ENCODE assay signal across 8 mouse cellular contexts in genomic region chr7:4865090-4865489, GRCm38 (mm10). TPM values are rescaled to one million over a fixed set of nuclear protein-coding genes. Genes with fewer than 3 reads are reported as not detected.
A peak's percentile ranks its signal among the peaks of the same experiment; 100 is the strongest.
DNase-seq lines count a peak whose midpoint lies in the region; ATAC-seq and TF ChIP-seq lines count a peak whose summit lies in the region.

No protein-coding gene starts in this region.

- peak; percentile 27 to 32 for DNase-seq in left cerebral cortex, adult 18-20 months (ENCODE audit: low spot score in 2 of 2)
- DNase-seq in left cerebral cortex, postnatal 10 days (ENCODE audit: extremely low spot score in 1 of 2, low spot score in 2 of 2): no peak
- peak; percentile 64 to 65 for DNase-seq in adrenal gland, postnatal 36 days
- DNase-seq in kidney, adult 11 months: peak; percentile 58
- peak; percentile 26 for DNase-seq in lung, adult 2 months
- DNase-seq in skeletal muscle tissue, adult 2 months (ENCODE audit: low read depth, low spot score): peak; percentile 31
- DNase-seq in frontal cortex, postnatal 25 days (ENCODE audit: low spot score in 2 of 2): no peak

- peak; percentile 36; the same call in 1 of the 2 replicates for ATAC-seq in forebrain, embryonic 12.5 days (ENCODE audit: low FRiP score)

- peak; percentile 27; the same call in 1 of the 2 replicates for TF ChIP-seq CTCF in lung, adult 2 months (IDR thresholded peaks at IDR 0.05; ENCODE audit: insufficient read depth, low read length)

- H3K27ac ChIP-seq in forebrain, embryonic 12.5 days: no peak overlapping the region

- no peak overlapping the region for H3K9ac ChIP-seq in forebrain, embryonic 12.5 days

- H3K4me2 ChIP-seq in forebrain, embryonic 12.5 days: peak overlapping the region; percentile 62

- no peaks in the 10 kb centered on the region for H3K9me3 ChIP-seq in forebrain, embryonic 12.5 days

- peaks cover 10% of the 10 kb centered on the region for H3K4me1 ChIP-seq in forebrain, embryonic 12.5 days
- H3K4me1 ChIP-seq in lung, adult 2 months (ENCODE audit: control insufficient read depth, insufficient read depth, low read length): peaks cover 3% of the 10 kb centered on the region

- no peak for TF ChIP-seq POLR2A in lung, adult 2 months (IDR thresholded peaks at IDR 0.05; ENCODE audit: borderline replicate concordance, extremely low read depth, low read depth, low read length)

- peak overlapping the region; percentile 64 for H3K4me3 ChIP-seq in forebrain, embryonic 12.5 days (replicated peaks)
- no peak overlapping the region for H3K4me3 ChIP-seq in lung, adult 2 months (replicated peaks; ENCODE audit: extremely low read depth, low read depth, low read length)

- intact Hi-C loops in left cerebral cortex, postnatal 10 days (cut with DNase I): loop anchor here (5.0 kb wide), 1 partner anchor 77 kb away; no protein-coding TSS in a partner anchor

- 58% methylated on average over 5 of the region's 5 CpGs for WGBS in forebrain, embryonic 12.5 days
- WGBS in lung, adult 2 months: 56% methylated on average over 5 of the region's 5 CpGs

- H3K27me3 ChIP-seq in forebrain, embryonic 12.5 days: no peaks in the 10 kb centered on the region

- no peaks in the 10 kb centered on the region for H3K36me3 ChIP-seq in forebrain, embryonic 12.5 days (replicated peaks)

RNA-seq across cellular contexts. Expression of gene Isoc2b, which starts 5.0 kb away (rescaled TPM):
- 1 to 10 TPM; 4.5 to 5.9 TPM for total RNA-seq in left cerebral cortex, adult 18-20 months (2021)
- total RNA-seq in left cerebral cortex, postnatal 10 days (2021): 1 to 10 TPM; 2.0 to 3.4 TPM
- 10 to 100 TPM in 1 of 2 experiments, 1 to 10 TPM in 1; 9.2 to 23.4 TPM for total RNA-seq in adrenal gland, postnatal 36 days (2021)
- 2.1 and 2.7 TPM in 2 replicates for polyA plus RNA-seq in forebrain, embryonic 12.5 days (2016; fragmentation: Nextera tagmentation; extraction: Ambion mirVana)
- polyA plus RNA-seq in lung, adult 2 months (2012; rRNA removed): 14.1 and 22.3 TPM in 2 replicates

RNA-seq across cellular contexts. Expression of gene Isoc2a, which starts 11.9 kb away (rescaled TPM):
- 10 to 100 TPM; 14.2 to 14.8 TPM for total RNA-seq in left cerebral cortex, adult 18-20 months (2021)
- total RNA-seq in left cerebral cortex, postnatal 10 days (2021): 1 to 10 TPM; 6.4 to 6.8 TPM
- total RNA-seq in adrenal gland, postnatal 36 days (2021): 10 to 100 TPM; 23.5 to 47.3 TPM
- 0.70 and 0.89 TPM in 2 replicates for polyA plus RNA-seq in forebrain, embryonic 12.5 days (2016; fragmentation: Nextera tagmentation; extraction: Ambion mirVana)
- 13.4 and 15.0 TPM in 2 replicates for polyA plus RNA-seq in lung, adult 2 months (2012; rRNA removed)

RNA-seq across cellular contexts. Expression of gene Shisa7, which starts 20.6 kb away (rescaled TPM):
- total RNA-seq in left cerebral cortex, adult 18-20 months (2021): 100 to 1,000 TPM; 102 to 115 TPM
- 100 to 1,000 TPM; 104 to 111 TPM for total RNA-seq in left cerebral cortex, postnatal 10 days (2021)
- total RNA-seq in adrenal gland, postnatal 36 days (2021): under 1 TPM; 0.86 to 0.93 TPM
- 4.0 and 4.6 TPM in 2 replicates for polyA plus RNA-seq in forebrain, embryonic 12.5 days (2016; fragmentation: Nextera tagmentation; extraction: Ambion mirVana)
- polyA plus RNA-seq in lung, adult 2 months (2012; rRNA removed): 2.5 and 3.4 TPM in 2 replicates

RNA-seq across cellular contexts. Expression of gene Gm36210, which starts 41.2 kb away (rescaled TPM):
- total RNA-seq in left cerebral cortex, adult 18-20 months (2021): under 1 TPM in 1 of 2 experiments, not detected in 1; 0.46 TPM
- total RNA-seq in left cerebral cortex, postnatal 10 days (2021): under 1 TPM; 0.26 to 0.36 TPM
- not detected for total RNA-seq in adrenal gland, postnatal 36 days (2021)
- polyA plus RNA-seq in forebrain, embryonic 12.5 days (2016; fragmentation: Nextera tagmentation; extraction: Ambion mirVana): 0.24 and 0.41 TPM in 2 replicates
- 0.15 and 0.20 TPM in 2 replicates for polyA plus RNA-seq in lung, adult 2 months (2012; rRNA removed)

RNA-seq across cellular contexts. Expression of gene Zfp628, which starts 49.9 kb away (rescaled TPM):
- total RNA-seq in left cerebral cortex, adult 18-20 months (2021): 10 to 100 TPM; 14.7 to 15.9 TPM
- total RNA-seq in left cerebral cortex, postnatal 10 days (2021): 10 to 100 TPM; 15.2 to 15.3 TPM
- 10 to 100 TPM; 13.7 to 15.5 TPM for total RNA-seq in adrenal gland, postnatal 36 days (2021)
- 4.0 and 4.6 TPM in 2 replicates for polyA plus RNA-seq in forebrain, embryonic 12.5 days (2016; fragmentation: Nextera tagmentation; extraction: Ambion mirVana)
- 20.6 and 24.7 TPM in 2 replicates for polyA plus RNA-seq in lung, adult 2 months (2012; rRNA removed)

Comparison
In these comparisons a context has a peak if more than half of its experiments do, and no peak if none do; other contexts are left out.
1. DNase-seq: peak in left cerebral cortex, adult 18-20 months (2 of 2), adrenal gland, postnatal 36 days (2 of 2), kidney, adult 11 months (single experiment), lung, adult 2 months (single experiment) and skeletal muscle tissue, adult 2 months (single experiment); none in left cerebral cortex, postnatal 10 days (0 of 2) and frontal cortex, postnatal 25 days (0 of 2).
2. RNA of gene Shisa7, which starts 20.6 kb away (total RNA-seq): 102 to 115 TPM in left cerebral cortex, adult 18-20 months and 104 to 111 TPM in left cerebral cortex, postnatal 10 days; 0.86 to 0.93 TPM in adrenal gland, postnatal 36 days; every median in the first group is over 10 times any median in the second.